Mouse (Mus musculus) limb, embryonic 15.5 days (tissue): ENCODE results near the gene Atl1. TPM values are rescaled to one million over a fixed set of nuclear protein-coding genes. Genes with fewer than 3 reads are reported as not detected.

ENCODE experiments used
- ATAC-seq: fragments of 200-750 bp; cut with Nextera tagmentation; 2 replicates; pipeline ENCODE4 v1.8.0; 2017; ENCODE audit warnings: low read depth, moderate TSS enrichment; ENCODE audit not compliant: insufficient number of reproducible peaks, low FRiP score, low TSS enrichment
- H3K27ac ChIP-seq: fragments of 300-500 bp; sonication (generic); 2 replicates; pipeline ENCODE4 v1.5.1; 2015; ENCODE audit warnings: moderate library complexity, mild to moderate bottlenecking, inconsistent platforms
- H3K27me3 ChIP-seq: fragments of 300-500 bp; sonication (generic); 2 replicates; pipeline ENCODE4 v1.6.1; 2015; ENCODE audit warnings: inconsistent platforms
- H3K36me3 ChIP-seq: fragments of 300-500 bp; sonication (generic); 2 replicates; pipeline ENCODE4 v1.6.1; 2015; ENCODE audit warnings: inconsistent platforms
- H3K4me1 ChIP-seq: fragments of 300-500 bp; sonication (generic); 2 replicates; pipeline ENCODE4 v1.6.1; 2015; ENCODE audit warnings: inconsistent platforms
- H3K4me2 ChIP-seq: fragments of 300-500 bp; sonication (generic); 2 replicates; pipeline ENCODE4 v1.6.1; 2015; ENCODE audit warnings: mild to moderate bottlenecking, inconsistent platforms
- H3K4me3 ChIP-seq: fragments of 300-500 bp; sonication (generic); 2 replicates; pipeline ENCODE4 v1.5.1; 2015; ENCODE audit warnings: mild to moderate bottlenecking, inconsistent platforms
- H3K9ac ChIP-seq: fragments of 300-500 bp; sonication (generic); 2 replicates; pipeline ENCODE4 v1.6.1; 2015; ENCODE audit warnings: inconsistent platforms
- H3K9me3 ChIP-seq: fragments of 300-500 bp; sonication (generic); 2 replicates; pipeline ENCODE4 v1.6.1; 2016; ENCODE audit warnings: inconsistent platforms
- WGBS: fragments of 180-500 bp; shearing (Covaris S2); methylation state at CpG from one replicate; pipeline ENCODE4 v1.1.7; 2015; 5-methylcytosine and 5-hydroxymethylcytosine counted together
- polyA plus RNA-seq: library from polyadenylated mRNA; unstranded; fragments of >200 nt; fragmentation: Nextera tagmentation; extraction: Ambion mirVana; gene quantifications from 2 replicates; pipeline ENCODE4 v1.2.1, GENCODE M21; 2015

Atl1 gene
- polyA plus RNA-seq: 4.2 and 6.5 TPM in 2 replicates

DNA sequence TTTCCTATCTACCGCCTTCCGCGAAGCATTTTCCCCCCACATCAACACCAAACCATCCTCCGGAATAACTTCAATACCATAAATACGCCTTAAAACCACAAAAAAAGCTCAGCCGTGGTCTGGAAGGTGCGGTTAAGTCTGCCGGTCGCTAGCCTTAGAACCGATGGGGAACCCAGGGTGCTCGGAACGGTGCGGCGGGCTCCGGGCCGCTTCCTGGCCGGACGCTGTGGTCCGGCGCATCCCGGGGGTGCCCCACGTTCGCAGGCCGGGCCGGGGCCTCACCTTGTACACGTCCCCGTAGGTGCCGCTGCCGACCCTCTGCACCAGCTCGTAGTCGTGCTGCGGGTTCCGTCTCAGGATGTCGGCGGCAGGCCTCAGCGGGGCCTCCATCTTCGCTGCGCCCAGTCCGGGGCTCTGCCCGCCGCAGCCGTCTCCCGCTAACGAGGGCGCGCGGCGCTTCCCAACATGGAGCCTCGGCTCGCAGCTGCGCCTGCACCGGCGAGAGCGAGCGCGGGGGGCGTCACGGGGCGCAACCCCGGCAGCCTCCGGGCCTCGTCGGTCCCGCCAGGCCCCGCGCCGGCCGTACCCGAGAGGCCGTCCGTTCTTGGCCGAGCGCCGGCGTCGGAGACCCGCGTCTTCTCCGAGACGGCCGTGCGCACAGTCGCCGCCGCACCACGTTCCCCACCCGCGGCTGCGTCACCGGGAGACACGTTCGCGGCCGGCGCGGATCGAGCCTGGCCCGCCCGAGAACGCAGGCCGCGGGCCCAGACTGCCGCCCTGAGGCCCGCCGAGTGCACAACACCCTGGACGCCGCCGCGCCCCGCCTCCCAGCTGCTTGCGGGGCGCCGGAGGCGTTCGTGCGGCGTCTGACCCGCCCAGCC, at the start of gene Atl1, which contains the start of gene Map4k5:
TSS of gene Atl1 (plus strand) at position 244 of the 881 bp plus-strand sequence.
TSS of gene Map4k5 (minus strand) at position 830 of the 881 bp plus-strand sequence.
- under 1% methylated on average over 108 of the region's 118 CpGs for WGBS
- H3K4me3 ChIP-seq: peak within 1 kb of the TSS; percentile 80
- no peaks in the 10 kb centered on the region for H3K36me3 ChIP-seq
- peaks cover 33% of the 10 kb centered on the region for H3K4me1 ChIP-seq
- peak; percentile 91 for ATAC-seq
- peak within 1 kb of the TSS; percentile 68 for H3K4me2 ChIP-seq
- H3K27ac ChIP-seq: peak within 1 kb of the TSS; percentile 96
- H3K27me3 ChIP-seq: no peaks in the 10 kb centered on the region
- H3K9ac ChIP-seq: peak within 1 kb of the TSS; percentile 95
- H3K9me3 ChIP-seq: no peaks in the 10 kb centered on the region

DNA sequence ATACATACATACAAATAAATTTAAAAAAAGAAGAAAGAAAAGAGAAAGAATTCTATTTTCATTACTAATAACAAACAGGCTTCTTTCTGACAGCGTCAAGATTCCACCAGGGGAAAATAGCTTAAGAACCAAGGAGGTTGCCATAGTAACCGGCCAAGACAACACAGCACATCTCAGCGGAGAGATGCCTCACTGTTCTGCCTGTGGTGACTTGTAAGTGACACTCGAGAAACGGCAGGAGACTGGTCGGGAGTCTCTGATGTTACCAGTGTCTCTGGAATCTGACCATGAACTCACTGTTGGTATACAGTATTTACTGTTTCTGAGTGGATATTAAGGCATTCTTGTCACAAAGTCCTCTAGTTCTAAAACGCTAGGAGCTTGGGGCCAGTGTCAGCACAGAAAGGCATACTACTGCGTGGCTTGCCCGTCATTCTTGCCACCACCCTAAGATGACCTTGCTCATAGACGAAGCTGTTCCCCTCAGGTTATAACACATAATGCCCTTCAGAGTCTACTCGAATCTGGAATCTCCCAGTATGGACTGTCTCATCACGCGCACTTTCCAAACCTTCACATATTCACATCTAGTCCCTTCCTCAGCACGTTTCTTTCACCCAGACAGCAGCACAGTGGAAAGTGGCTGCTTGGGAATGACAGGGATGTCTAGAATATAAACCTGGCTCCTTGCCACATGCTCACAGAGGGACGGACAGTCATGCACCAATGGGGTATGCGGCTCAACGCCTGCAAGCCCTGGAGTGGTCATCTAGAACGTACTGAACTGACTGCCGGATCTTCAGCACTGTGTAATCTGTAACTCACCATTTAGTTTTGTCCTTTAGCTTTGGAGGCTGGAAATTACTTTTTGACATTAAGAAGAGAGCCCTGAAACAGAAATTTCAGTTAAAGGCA, 48.6 kb upstream of the Atl1 start:
- ATAC-seq: no peak
- Histone ChIP-seq H3K36me3 (peaks cover 48% of the 10 kb centered on the region), H3K27ac (no peak overlapping the region)

DNA sequence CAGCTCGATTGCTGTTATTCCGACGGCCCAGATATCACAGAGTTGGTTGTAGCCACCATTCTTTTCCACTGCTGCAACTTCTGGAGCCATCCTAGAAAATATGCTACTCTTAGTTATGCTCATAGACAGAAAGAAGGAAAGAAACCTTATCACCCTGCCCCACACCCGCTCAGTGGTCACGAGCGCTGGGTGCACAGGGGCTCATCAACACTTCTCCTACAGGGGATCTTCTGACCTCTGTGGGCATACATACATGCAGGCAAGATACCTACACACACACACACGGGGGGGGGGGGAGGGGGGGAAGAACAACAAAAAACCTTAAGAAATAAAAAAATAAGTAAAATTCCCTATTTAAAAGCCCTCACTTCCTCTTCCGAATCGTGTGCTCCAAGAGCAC, 46.7 kb upstream of the Atl1 start:
- H3K4me3 ChIP-seq: no peak overlapping the region
- no peak overlapping the region for H3K9ac ChIP-seq
- no peak for ATAC-seq
- no peaks in the 10 kb centered on the region for H3K4me1 ChIP-seq
- H3K36me3 ChIP-seq: peaks cover 46% of the 10 kb centered on the region
- no peaks in the 10 kb centered on the region for H3K9me3 ChIP-seq
- no peaks in the 10 kb centered on the region for H3K27me3 ChIP-seq
- H3K27ac ChIP-seq: no peak overlapping the region
- 89% methylated on average over 9 of the region's 9 CpGs for WGBS
- H3K4me2 ChIP-seq: no peak overlapping the region

More for the DNA sequence above, 48.6 kb upstream of the Atl1 start:
- WGBS: 70% methylated on average over 19 of the region's 19 CpGs
- no peak overlapping the region for H3K4me3 ChIP-seq
- H3K27me3 ChIP-seq: no peaks in the 10 kb centered on the region
- H3K9me3 ChIP-seq: no peaks in the 10 kb centered on the region
- no peaks in the 10 kb centered on the region for H3K4me1 ChIP-seq
- no peak overlapping the region for H3K9ac ChIP-seq
- H3K4me2 ChIP-seq: no peak overlapping the region

- no peak overlapping the region for H3K4me2 ChIP-seq
- H3K36me3 ChIP-seq: peaks cover 48% of the 10 kb centered on the region
- WGBS: 88% methylated on average over 9 of the region's 9 CpGs
- H3K27me3 ChIP-seq: no peaks in the 10 kb centered on the region
- H3K27ac ChIP-seq: no peak overlapping the region
- ATAC-seq: no peak
- no peak overlapping the region for H3K9ac ChIP-seq
- H3K4me3 ChIP-seq: no peak overlapping the region
- H3K4me1 ChIP-seq: no peaks in the 10 kb centered on the region
- H3K9me3 ChIP-seq: no peaks in the 10 kb centered on the region
Observed at GRCm38 (mm10) chr12:69846499-69846898, 45.9 kb upstream of the Atl1 start.

- no peak for ATAC-seq
- Histone ChIP-seq H3K27ac (no peak overlapping the region), H3K4me2 (no peak overlapping the region), H3K4me3 (no peak overlapping the region), H3K27me3 (no peaks in the 10 kb centered on the region), H3K4me1 (no peaks in the 10 kb centered on the region), H3K9ac (no peak overlapping the region), H3K9me3 (no peaks in the 10 kb centered on the region), H3K36me3 (peaks cover 53% of the 10 kb centered on the region)
- WGBS: 85% methylated on average over 12 of the region's 12 CpGs
Observed at GRCm38 (mm10) chr12:69848083-69848878, 44.1 kb upstream of the Atl1 start.

- H3K4me1 ChIP-seq: no peaks in the 10 kb centered on the region
- H3K4me2 ChIP-seq: no peak overlapping the region
- H3K9me3 ChIP-seq: no peaks in the 10 kb centered on the region
- no peak for ATAC-seq
- WGBS: 81% methylated on average over 9 of the region's 9 CpGs
- peaks cover 44% of the 10 kb centered on the region for H3K36me3 ChIP-seq
- H3K9ac ChIP-seq: no peak overlapping the region
- H3K27me3 ChIP-seq: no peaks in the 10 kb centered on the region
- no peak overlapping the region for H3K27ac ChIP-seq
- H3K4me3 ChIP-seq: no peak overlapping the region
Observed at GRCm38 (mm10) chr12:69852288-69852687, 40.1 kb upstream of the Atl1 start.

GRCm38 (mm10) chr12:69853387-69853786, 39.0 kb upstream of the Atl1 start:
- Histone ChIP-seq H3K36me3 (peaks cover 40% of the 10 kb centered on the region), H3K4me2 (no peak overlapping the region), H3K9me3 (no peaks in the 10 kb centered on the region), H3K9ac (no peak overlapping the region), H3K4me1 (no peaks in the 10 kb centered on the region), H3K4me3 (no peak overlapping the region), H3K27ac (no peak overlapping the region), H3K27me3 (no peaks in the 10 kb centered on the region)
- 77% methylated on average over 11 of the region's 11 CpGs for WGBS
- no peak for ATAC-seq

DNA sequence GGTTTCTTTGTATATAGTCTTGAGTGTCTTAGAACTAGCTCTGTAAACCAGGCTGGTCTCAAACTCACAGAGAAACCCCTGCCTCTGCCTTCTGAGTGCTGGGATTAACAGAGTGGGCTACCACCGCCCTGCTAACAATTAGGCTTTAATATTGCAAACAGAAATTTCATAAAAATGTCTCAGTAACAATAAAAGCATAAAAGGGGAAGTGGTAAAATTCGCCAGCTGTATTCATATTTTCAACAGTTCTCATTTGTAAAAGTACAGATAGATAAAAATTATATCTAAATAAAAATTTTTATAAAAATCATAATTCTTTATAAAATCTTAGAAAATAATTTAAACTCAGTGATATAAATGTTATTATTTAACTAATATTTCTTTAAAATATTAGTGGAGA, 38.5 kb upstream of the Atl1 start:
- H3K4me3 ChIP-seq: no peak overlapping the region
- H3K4me2 ChIP-seq: no peak overlapping the region
- no peak for ATAC-seq
- peaks cover 37% of the 10 kb centered on the region for H3K36me3 ChIP-seq
- no peaks in the 10 kb centered on the region for H3K9me3 ChIP-seq
- no peak overlapping the region for H3K27ac ChIP-seq
- H3K27me3 ChIP-seq: no peaks in the 10 kb centered on the region
- H3K9ac ChIP-seq: no peak overlapping the region
- WGBS: 72% methylated on average over 2 of the region's 2 CpGs
- no peaks in the 10 kb centered on the region for H3K4me1 ChIP-seq

DNA sequence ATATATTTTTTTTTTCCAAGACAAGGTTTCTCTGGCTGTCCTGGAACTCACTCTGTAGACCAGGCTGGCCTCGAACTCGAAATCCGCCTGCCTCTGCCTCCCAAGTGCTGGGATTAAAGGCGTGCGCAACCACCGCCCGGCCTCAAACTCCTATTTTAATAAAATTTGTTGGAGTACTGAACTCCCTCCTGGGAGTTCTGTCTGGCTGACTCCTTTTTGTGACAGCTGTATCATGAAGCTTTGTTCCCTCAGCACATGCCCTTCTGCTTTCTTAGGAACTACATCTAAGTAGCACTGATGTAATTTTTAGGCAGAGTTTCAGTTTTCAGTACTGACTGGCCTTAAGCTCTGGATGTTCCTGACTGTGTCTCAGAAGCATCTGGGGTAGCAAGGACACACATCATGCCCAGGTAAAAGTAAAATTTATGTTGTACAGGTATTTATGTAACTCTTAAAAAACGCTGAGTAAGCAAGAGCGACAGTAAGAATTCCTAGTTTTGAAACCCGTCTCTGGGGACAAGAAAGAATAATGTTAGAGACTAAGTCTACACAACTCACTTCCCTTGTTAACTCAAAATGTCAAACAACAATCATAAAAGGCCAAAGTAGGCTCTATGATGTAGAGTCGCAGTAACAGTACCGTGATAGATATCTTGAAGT, 36.6 kb upstream of the Atl1 start:
- H3K4me2 ChIP-seq: no peak overlapping the region
- no peaks in the 10 kb centered on the region for H3K4me1 ChIP-seq
- H3K27ac ChIP-seq: no peak overlapping the region
- H3K9me3 ChIP-seq: no peaks in the 10 kb centered on the region
- no peak overlapping the region for H3K4me3 ChIP-seq
- WGBS: 94% methylated on average over 12 of the region's 12 CpGs
- peaks cover 29% of the 10 kb centered on the region for H3K36me3 ChIP-seq
- no peaks in the 10 kb centered on the region for H3K27me3 ChIP-seq
- no peak overlapping the region for H3K9ac ChIP-seq
- ATAC-seq: no peak

GRCm38 (mm10) chr12:69856398-69856797, 36.0 kb upstream of the Atl1 start:
- H3K4me2 ChIP-seq: no peak overlapping the region
- H3K27me3 ChIP-seq: no peaks in the 10 kb centered on the region
- peaks cover 25% of the 10 kb centered on the region for H3K36me3 ChIP-seq
- H3K27ac ChIP-seq: no peak overlapping the region
- H3K4me3 ChIP-seq: no peak overlapping the region
- no peaks in the 10 kb centered on the region for H3K4me1 ChIP-seq
- H3K9ac ChIP-seq: no peak overlapping the region
- no peaks in the 10 kb centered on the region for H3K9me3 ChIP-seq
- 92% methylated on average over 10 of the region's 10 CpGs for WGBS
- no peak for ATAC-seq

GRCm38 (mm10) chr12:69857597-69857996, 34.8 kb upstream of the Atl1 start:
- Histone ChIP-seq H3K27me3 (no peaks in the 10 kb centered on the region), H3K36me3 (peaks cover 13% of the 10 kb centered on the region), H3K9me3 (no peaks in the 10 kb centered on the region), H3K4me3 (no peak overlapping the region), H3K4me2 (no peak overlapping the region), H3K4me1 (no peaks in the 10 kb centered on the region), H3K9ac (no peak overlapping the region), H3K27ac (no peak overlapping the region)
- WGBS: 98% methylated on average over 2 of the region's 2 CpGs
- ATAC-seq: no peak
